Mouse (Mus musculus) bone marrow, adult 2 months (tissue): ENCODE measurements around the gene Nkpd1.

Source experiments
- CTCF ChIP-seq: fragments of 200-500 bp; IDR thresholded peaks from 2 replicates; pipeline ENCODE4 v1.5.1; 2011; ENCODE audit warnings: low read length, control low read depth; ENCODE audit not compliant: control insufficient read depth, insufficient read depth
- POLR2A ChIP-seq: fragments of 200-500 bp; IDR thresholded peaks from 2 replicates; pipeline ENCODE4 v1.6.1; 2011; ENCODE audit warnings: low read depth, mild to moderate bottlenecking, control low read depth, low read length, borderline replicate concordance; ENCODE audit not compliant: control insufficient read depth

DNA sequence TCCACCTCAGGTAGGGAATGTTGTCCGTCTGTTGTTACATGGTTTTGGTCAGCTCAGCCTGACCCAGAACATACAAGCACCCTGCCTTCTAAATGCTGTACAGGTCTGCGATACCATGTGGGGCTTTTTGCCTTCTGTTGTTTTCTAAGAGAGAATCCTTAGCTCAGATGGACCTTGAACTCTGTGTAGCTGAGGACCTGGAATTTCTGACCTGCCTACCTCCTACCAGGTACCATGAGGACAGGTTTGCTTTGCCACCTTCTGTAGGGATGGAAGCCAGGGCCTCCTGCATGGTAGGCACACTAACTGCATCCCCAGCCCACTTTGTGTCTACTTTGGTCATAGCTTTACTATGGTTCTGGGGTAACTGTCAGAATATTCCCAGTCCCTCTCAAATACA is 48.2 kb downstream of the Nkpd1 start:
- TF ChIP-seq CTCF (no peak), POLR2A (no peak)
